Mouse (Mus musculus) midbrain, embryonic 14.5 days (tissue): Measurements from ENCODE around the gene Ece2. TPM values are rescaled to one million over a fixed set of nuclear protein-coding genes. Genes with fewer than 3 reads are reported as not detected.
A peak's percentile ranks its signal among the peaks of the same experiment; 100 is the strongest.

ENCODE experiments used
- ATAC-seq: fragments of 200-750 bp; cut with Nextera tagmentation; 2 replicates; pipeline ENCODE4 v1.8.0; 2017; ENCODE audit warnings: moderate number of reproducible peaks, moderate library complexity; ENCODE audit not compliant: low FRiP score, low TSS enrichment
- DNase-seq: peaks from one replicate; pipeline ENCODE4 v3.0.0-alpha.2; 2015
- H3K27ac ChIP-seq: fragments of 300-500 bp; sonication (generic); replicated peaks from 2 replicates; pipeline ENCODE4 v1.5.1; 2014; ENCODE audit warnings: mild to moderate bottlenecking, low read depth, low read length, moderate library complexity
- H3K27me3 ChIP-seq: fragments of 300-500 bp; sonication (generic); 2 replicates; pipeline ENCODE4 v1.6.1; 2014; ENCODE audit warnings: low read length, control low read depth, mixed read lengths; ENCODE audit not compliant: control insufficient read depth, insufficient read depth
- H3K36me3 ChIP-seq: fragments of 300-500 bp; sonication (generic); 2 replicates; pipeline ENCODE4 v1.6.1; 2014; ENCODE audit warnings: low read length, control low read depth; ENCODE audit not compliant: control insufficient read depth, insufficient read depth
- H3K4me1 ChIP-seq: fragments of 300-500 bp; sonication (generic); 2 replicates; pipeline ENCODE4 v1.6.1; 2014; ENCODE audit warnings: mild to moderate bottlenecking, antibody characterized with exemption, low read length, control low read depth; ENCODE audit not compliant: control insufficient read depth, insufficient read depth
- H3K4me2 ChIP-seq: fragments of 300-500 bp; sonication (generic); 2 replicates; pipeline ENCODE4 v1.6.1; 2014; ENCODE audit warnings: mild to moderate bottlenecking, low read length, moderate library complexity
- H3K4me3 ChIP-seq: fragments of 300-500 bp; sonication (generic); replicated peaks from 2 replicates; pipeline ENCODE4 v1.5.1; 2014; ENCODE audit warnings: low read depth, low read length
- H3K9ac ChIP-seq: fragments of 300-500 bp; sonication (generic); replicated peaks from 2 replicates; pipeline ENCODE4 v1.6.1; 2014; ENCODE audit warnings: mild to moderate bottlenecking, low read length, moderate library complexity
- H3K9me3 ChIP-seq: fragments of 300-500 bp; sonication (generic); 2 replicates; pipeline ENCODE4 v1.6.1; 2016; ENCODE audit warnings: low read length, control low read depth, mixed read lengths; ENCODE audit not compliant: control insufficient read depth
- WGBS: fragments of 180-500 bp; shearing (Covaris S2); extraction: QIAGEN DNeasy Blood & Tissue Kit; methylation state at CpG from one replicate; pipeline ENCODE4 v1.1.7; 2014; 5-methylcytosine and 5-hydroxymethylcytosine counted together
- polyA plus RNA-seq: library from polyadenylated mRNA; unstranded; fragments of >200 nt; fragmentation: Nextera tagmentation; extraction: Ambion mirVana; gene quantifications from 2 replicates; pipeline ENCODE4 v1.2.1, GENCODE M21; 2014

The Ece2 gene
- polyA plus RNA-seq: 8.5 and 11.9 TPM in 2 replicates

DNA sequence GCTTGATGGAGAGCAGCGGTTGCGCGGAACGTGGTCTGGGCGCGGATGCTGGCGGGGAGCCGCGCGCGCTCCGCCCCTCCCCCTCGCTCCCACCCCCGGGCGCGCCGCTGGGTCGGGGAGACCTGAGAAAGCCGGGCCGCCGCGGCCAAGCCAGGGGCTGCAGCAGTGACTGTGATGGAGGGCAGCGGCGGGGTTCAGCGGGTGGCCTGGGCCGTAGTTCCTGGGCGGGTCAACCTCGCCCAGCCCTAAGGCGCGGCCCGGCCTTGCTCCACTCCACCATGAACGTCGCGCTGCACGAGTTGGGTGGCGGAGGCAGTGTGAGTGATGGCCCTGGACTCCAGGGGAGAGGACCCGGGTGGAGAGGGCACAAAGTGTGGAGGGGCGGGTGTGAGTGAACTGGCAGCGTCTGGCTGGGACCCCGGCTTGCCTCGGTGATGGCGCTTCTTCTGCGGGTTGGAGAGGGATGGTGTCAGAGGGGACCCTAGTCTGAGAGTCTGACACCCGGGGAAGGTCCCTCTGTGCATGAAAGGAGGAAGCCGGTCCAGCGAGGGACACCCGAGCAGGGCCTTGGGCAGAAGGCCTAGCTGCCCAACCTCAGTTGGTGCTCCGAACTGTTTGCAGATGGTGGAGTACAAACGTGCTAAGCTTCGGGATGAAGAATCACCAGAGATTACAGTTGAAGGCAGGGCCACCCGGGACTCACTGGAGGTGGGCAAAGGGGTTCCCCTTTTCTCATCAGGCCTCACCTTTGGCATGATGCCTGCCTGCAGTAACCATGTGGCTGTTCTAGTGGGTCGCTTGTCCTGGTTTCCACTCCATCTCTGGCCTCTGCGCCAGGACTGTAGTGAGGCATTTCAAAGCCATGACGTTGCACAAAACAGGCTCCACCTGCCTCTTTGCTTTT is at the start of gene Ece2:
TSS of gene Ece2 (plus strand) at position 98 of the 904 bp plus-strand sequence.
- 7% methylated on average over 53 of the region's 54 CpGs for WGBS
- ATAC-seq: peak; percentile 70

DNA sequence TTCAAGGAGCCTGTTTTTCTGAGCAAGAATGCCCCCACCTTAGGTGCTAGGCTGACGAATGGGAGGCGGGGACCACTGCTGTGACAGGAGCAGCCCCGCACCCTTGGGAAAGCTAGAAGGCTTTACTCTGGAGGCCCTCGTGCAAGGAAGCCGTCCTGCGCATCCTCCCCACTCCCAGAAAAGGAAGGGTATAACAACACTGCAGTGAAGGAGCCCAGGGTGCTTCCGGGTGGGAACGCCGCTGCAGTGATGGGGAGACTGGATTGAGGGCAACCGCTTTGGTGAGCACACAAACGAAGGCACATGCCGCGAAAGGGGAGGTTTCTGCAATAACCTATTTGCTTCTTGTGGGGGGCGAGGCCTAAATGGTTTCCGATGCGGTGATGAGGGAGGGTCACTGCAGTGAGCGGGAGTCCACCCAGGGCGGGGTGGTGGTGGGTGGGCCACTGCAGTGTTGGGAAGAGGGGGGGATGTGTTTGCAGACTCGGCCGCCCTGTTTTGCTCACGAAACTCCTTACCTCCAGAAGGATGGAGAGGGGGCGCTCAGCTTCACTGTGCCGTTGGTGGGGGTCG is 40.2 kb upstream of the Ece2 start, which contains the start of gene Vwa5b2:
TSS of gene Vwa5b2 (plus strand) at position 106 of the 573 bp plus-strand sequence.
- H3K4me1 ChIP-seq: 0 out of 2 replicates have a peak, but pooled peaks cover 11% of the 10 kb centered on the region
- peak within 1 kb of the TSS; percentile 60 for H3K27ac ChIP-seq
- peak within 1 kb of the TSS; percentile 85 for H3K4me2 ChIP-seq
- peak within 1 kb of the TSS; percentile 56 for H3K4me3 ChIP-seq
- H3K36me3 ChIP-seq: no peaks in the 10 kb centered on the region
- H3K27me3 ChIP-seq: peaks cover 27% of the 10 kb centered on the region
- H3K9me3 ChIP-seq: no peaks in the 10 kb centered on the region
- peak; percentile 44 for ATAC-seq
- H3K9ac ChIP-seq: peak within 1 kb of the TSS; percentile 64
- DNase-seq: peak; percentile 59
- under 1% methylated on average over 24 of the region's 24 CpGs for WGBS

More for the DNA sequence above, at the start of gene Ece2:
- H3K4me1 ChIP-seq: peaks cover 15% of the 10 kb centered on the region; the same call in 1 of the 2 replicates
- peak within 1 kb of the TSS; percentile 75 for H3K9ac ChIP-seq
- 0 out of 2 replicates have a peak, but pooled peaks cover 3% of the 10 kb centered on the region for H3K36me3 ChIP-seq
- peak within 1 kb of the TSS; percentile 13; the same call in 1 of the 2 replicates for H3K27ac ChIP-seq
- H3K4me3 ChIP-seq: peak within 1 kb of the TSS; percentile 57
- H3K4me2 ChIP-seq: peak within 1 kb of the TSS; percentile 95
- H3K27me3 ChIP-seq: no peaks in the 10 kb centered on the region
- H3K9me3 ChIP-seq: no peaks in the 10 kb centered on the region
- peak; percentile 75 for DNase-seq

DNA sequence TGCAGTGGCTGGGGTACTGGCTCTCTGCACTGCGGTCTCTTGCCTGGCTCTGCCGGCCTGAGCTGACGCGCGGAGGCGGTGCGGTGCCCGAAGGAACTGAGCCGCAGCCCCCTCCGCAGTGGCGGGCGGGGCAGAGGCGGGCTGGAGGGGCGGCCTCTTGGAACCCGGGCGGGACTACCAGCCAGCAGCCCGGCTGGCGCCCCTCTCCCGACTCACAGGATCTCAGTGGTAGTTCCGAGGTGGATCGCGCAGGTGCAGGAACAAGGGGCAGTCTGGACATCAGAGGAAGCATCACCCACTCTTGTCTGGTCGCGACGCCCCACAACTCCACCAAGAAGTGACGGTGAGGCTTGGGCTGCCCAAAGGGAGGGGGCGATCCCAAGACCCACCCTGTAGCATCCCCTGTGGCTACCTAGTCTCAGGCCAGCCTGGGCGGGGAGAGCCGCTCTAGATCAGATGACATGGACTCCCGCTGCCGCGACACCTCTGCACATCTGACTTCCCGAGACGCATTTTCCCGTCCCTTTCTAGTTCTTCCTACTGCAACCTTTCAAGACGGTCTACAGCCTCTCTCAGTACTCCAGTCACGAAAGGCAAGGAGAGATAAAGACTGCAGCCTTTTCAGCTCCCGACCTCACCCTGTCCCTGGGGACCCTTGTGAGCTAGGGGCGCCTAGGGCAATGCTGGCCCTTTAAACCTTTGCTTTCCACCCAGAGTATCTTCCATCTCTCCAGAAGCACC is 39.5 kb upstream of the Ece2 start:
- Histone ChIP-seq H3K27me3 (peaks cover 27% of the 10 kb centered on the region), H3K27ac (peak overlapping the region; percentile 60; the same call in 1 of the 2 replicates), H3K9me3 (no peaks in the 10 kb centered on the region), H3K4me3 (peak overlapping the region; percentile 56), H3K4me1 (0 out of 2 replicates have a peak, but pooled peaks cover 11% of the 10 kb centered on the region), H3K9ac (peak overlapping the region; percentile 64), H3K4me2 (peak overlapping the region; percentile 85), H3K36me3 (no peaks in the 10 kb centered on the region)
- under 1% methylated on average over 34 of the region's 39 CpGs for WGBS
- ATAC-seq (peak; percentile 85), DNase-seq (peak; percentile 77)

DNA sequence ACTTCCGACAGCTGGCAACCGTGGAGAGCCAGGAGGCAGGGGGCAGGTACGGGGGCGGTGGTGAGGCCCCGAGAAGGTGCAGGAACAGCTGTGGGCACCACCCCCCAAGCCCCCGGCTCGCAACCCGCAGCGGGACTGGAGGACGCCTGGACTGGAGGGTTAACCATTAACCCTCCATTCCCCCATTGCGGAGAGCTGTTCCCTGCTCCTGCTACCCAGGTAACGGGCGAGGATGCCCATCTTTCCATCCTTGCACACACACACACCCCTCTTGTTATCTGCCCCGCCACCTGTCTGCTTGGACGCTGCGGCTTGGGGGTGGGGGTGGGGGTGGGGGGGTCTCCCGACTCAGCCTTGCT is 39.0 kb upstream of the Ece2 start:
- DNase-seq: no peak
- Histone ChIP-seq H3K36me3 (no peaks in the 10 kb centered on the region), H3K4me3 (peak overlapping the region; percentile 56), H3K4me1 (0 out of 2 replicates have a peak, but pooled peaks cover 11% of the 10 kb centered on the region), H3K27me3 (peaks cover 27% of the 10 kb centered on the region), H3K9ac (peak overlapping the region; percentile 64; the same call in 1 of the 2 replicates), H3K9me3 (no peaks in the 10 kb centered on the region), H3K4me2 (peak overlapping the region; percentile 85), H3K27ac (no peak overlapping the region)
- ATAC-seq: no peak; the same call in 1 of the 2 replicates
- WGBS: 3% methylated on average over 17 of the region's 17 CpGs

DNA sequence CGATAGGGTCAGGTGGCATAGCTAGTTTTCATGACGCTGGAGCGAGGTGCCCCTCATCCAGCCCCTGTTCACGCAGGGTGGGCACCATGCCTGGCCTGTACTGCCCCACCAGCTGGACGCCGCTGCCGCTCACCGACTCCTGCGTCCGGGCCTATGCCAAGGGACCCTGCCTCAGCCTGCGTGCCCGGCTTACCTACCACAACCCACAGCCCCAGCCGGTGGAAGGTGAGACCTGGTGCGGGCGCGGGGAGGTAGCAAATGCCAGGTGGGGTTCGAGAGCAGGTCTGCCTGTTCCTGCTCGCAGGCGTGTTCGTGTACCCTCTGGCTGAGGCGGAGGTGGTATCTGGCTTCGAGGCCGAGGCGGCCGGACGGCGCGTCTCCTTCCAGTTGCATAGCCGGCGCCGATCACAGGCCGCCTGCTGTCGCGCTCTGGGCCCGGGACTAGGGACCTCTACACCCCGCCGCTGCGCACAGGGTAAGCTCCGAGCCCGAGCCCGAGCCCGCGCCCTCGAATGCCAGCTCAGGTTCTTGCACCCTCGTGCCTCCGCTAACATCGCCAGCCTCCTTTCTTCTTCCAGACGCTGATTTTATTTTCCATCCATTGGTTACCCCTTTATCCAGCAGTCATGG is 38.4 kb upstream of the Ece2 start:
- whole genome bisulfite sequencing: 4% methylated on average over 48 of the region's 48 CpGs
- Histone ChIP-seq H3K9ac (peak overlapping the region; percentile 64; the same call in 1 of the 2 replicates), H3K27me3 (peaks cover 27% of the 10 kb centered on the region), H3K4me1 (0 out of 2 replicates have a peak, but pooled peaks cover 11% of the 10 kb centered on the region), H3K36me3 (no peaks in the 10 kb centered on the region), H3K9me3 (no peaks in the 10 kb centered on the region), H3K4me3 (peak overlapping the region; percentile 56), H3K4me2 (peak overlapping the region; percentile 85), H3K27ac (no peak overlapping the region)
- ATAC-seq (no peak), DNase-seq (peak; percentile 29)

DNA sequence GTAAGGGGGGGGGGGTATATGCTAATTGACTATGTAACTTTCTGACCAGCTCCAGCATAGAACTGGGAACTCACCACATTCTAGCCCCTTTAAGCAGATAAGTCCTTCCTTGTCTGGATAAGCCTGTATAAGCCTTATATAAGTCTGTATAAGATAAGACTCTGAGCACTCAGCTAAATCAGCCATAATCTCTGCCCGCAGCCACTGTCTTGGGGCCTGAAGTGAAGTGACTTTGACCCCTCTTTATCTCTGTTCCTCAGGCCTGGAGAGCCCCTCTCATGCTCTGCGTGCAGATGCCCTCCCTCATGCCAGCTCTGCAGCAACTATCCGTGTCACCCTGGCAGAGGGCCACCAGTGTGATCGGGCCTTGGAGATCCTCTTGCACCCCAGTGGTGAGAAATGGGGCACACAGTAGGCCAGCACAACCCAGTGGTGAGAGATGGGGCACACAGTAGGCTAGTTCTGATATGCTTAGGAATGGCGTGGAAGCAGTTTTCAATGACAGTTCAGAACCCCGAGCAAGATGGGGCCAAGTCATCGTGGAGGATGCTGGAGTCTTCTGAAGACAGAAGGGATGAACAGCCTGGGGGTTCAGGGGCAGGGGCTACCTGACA is 34.5 kb upstream of the Ece2 start:
- H3K4me3 ChIP-seq: no peak overlapping the region
- no peak for ATAC-seq
- H3K9ac ChIP-seq: no peak overlapping the region
- WGBS: 85% methylated on average over 7 of the region's 7 CpGs
- no peak for DNase-seq
- no peaks in the 10 kb centered on the region for H3K36me3 ChIP-seq
- no peak overlapping the region for H3K27ac ChIP-seq
- H3K9me3 ChIP-seq: no peaks in the 10 kb centered on the region
- H3K27me3 ChIP-seq: peaks cover 26% of the 10 kb centered on the region
- 0 out of 2 replicates have a peak, but pooled peaks cover 10% of the 10 kb centered on the region for H3K4me1 ChIP-seq
- H3K4me2 ChIP-seq: no peak overlapping the region

DNA sequence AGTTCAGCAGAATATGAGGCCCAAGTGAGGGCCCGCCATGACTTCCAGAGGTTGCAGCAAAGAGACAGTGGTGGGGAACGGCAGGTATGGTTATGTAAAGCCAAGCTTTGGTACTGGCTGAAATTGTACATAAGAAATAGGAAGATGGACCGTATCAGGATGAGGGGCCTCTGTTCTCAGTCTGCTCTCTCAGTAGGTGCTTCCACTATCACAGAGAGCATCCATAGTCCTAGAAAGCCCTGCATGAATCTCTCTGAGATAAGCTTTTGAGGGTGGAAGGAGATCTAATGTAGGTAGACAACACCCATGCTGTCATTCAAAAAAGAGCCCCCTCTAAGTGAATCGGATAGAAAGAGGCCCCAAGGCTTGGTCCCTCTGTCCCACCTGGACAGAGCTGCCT is 33.9 kb upstream of the Ece2 start:
- ATAC-seq: no peak
- Histone ChIP-seq H3K27ac (no peak overlapping the region), H3K4me2 (no peak overlapping the region), H3K9me3 (no peaks in the 10 kb centered on the region), H3K4me3 (no peak overlapping the region), H3K27me3 (peaks cover 20% of the 10 kb centered on the region), H3K4me1 (0 out of 2 replicates have a peak, but pooled peaks cover 6% of the 10 kb centered on the region), H3K9ac (no peak overlapping the region), H3K36me3 (no peaks in the 10 kb centered on the region)
- no peak for DNase-seq
- WGBS: 87% methylated on average over 4 of the region's 4 CpGs
